Mouse (Mus musculus) G1E (cell line): ENCODE results near the gene Ephb1.

Experiments
- CTCF ChIP-seq: IDR thresholded peaks from 2 replicates; pipeline ENCODE4 v1.5.1; 2012; ENCODE audit warnings: low read depth, low read length, inconsistent platforms, mixed read lengths
- GATA1 ChIP-seq: IDR thresholded peaks from 2 replicates; pipeline ENCODE4 v1.6.1; 2012; ENCODE audit warnings: borderline replicate concordance, low read length, inconsistent platforms, mixed read lengths
- GATA2 ChIP-seq: IDR thresholded peaks from 2 replicates; pipeline ENCODE4 v1.6.1; 2012; ENCODE audit warnings: low read depth, low read length, inconsistent platforms, borderline replicate concordance
- TAL1 ChIP-seq: conservative IDR thresholded peaks from 2 replicates; pipeline ENCODE4 v1.6.1; 2012; ENCODE audit warnings: low read depth, low read length, inconsistent platforms, mixed read lengths

DNA sequence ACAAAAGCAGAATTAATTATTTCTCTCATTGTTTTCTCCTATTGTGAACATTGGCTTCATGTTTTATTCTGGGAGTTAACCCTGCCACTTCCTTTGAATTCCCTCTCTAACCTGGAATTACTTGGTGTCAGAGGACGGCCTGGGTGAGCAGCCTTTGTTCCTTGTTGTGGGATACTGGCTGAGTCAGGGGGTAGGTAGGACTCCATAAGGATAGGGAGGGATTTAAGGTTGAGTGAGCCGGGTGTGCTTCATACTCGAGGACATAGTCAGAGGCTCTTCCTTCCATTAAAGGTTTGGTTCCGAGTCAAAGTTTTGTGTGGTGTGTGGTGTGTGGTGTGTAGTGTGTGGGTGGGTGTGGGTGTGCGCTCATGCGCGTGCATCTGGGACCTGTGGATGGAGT is 324.8 kb downstream of the Ephb1 start:
- TF ChIP-seq CTCF = no peak
- no peak for TF ChIP-seq TAL1
- TF ChIP-seq GATA1 = no peak
- no peak for TF ChIP-seq GATA2
